Mouse (Mus musculus): ENCODE results near the gene Ndufs6. TPM values are rescaled to one million over a fixed set of nuclear protein-coding genes. Genes with fewer than 3 reads are reported as not detected.

Ndufs6 gene
- polyA plus RNA-seq (2016; fragmentation: Nextera tagmentation; extraction: Ambion mirVana): 300 and 310 TPM in 2 replicates

- Histone ChIP-seq H3K4me1 (peaks cover 51% of the 10 kb centered on the region), H3K4me3 (peak within 1 kb of the TSS; percentile 87), H3K4me2 (peak within 1 kb of the TSS; percentile 86), H3K9ac (peak within 1 kb of the TSS; percentile 85), H3K27ac (peak within 1 kb of the TSS; percentile 70), H3K36me3 (peaks cover 42% of the 10 kb centered on the region), H3K27me3 (replicated peaks) (no peaks in the 10 kb centered on the region), H3K9me3 (replicated peaks) (no peaks in the 10 kb centered on the region)
- ATAC-seq: peak; percentile 82
- WGBS (ENCODE audit: insufficient replicate concordance): under 1% methylated on average over 45 of the region's 45 CpGs
Measured at GRCm38 (mm10) chr13:73327827-73328698, at the start of gene Ndufs6, which contains the start of gene Mrpl36. Ndufs6 (minus strand) TSS chr13:73328542. Mrpl36 (plus strand) TSS chr13:73328513.

DNA sequence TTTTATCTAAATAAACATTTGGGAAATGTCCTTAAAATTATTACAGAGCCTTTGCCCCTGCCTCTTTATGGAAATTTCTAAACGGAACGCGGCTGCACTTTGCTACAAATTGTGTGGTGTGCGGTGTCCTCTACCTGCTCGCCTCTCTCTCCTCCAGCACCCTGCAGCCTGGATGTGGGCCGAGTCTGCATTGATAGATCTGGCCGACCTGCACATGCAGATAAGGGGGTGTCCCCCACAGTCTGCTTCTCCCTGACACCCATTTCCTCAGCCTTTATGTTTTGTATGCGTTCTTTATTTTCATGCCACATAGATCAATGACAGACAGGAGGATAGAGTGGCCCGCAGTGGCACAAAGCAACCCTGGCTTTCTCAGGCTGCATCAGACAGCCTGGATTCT lies 49.3 kb upstream of the Ndufs6 start:
- no peaks in the 10 kb centered on the region for H3K27me3 ChIP-seq (replicated peaks)
- H3K9ac ChIP-seq: no peak overlapping the region
- WGBS (ENCODE audit: insufficient replicate concordance): 68% methylated on average over 9 of the region's 9 CpGs
- H3K4me1 ChIP-seq: no peaks in the 10 kb centered on the region
- no peak overlapping the region for H3K27ac ChIP-seq
- H3K4me3 ChIP-seq: no peak overlapping the region
- no peaks in the 10 kb centered on the region for H3K36me3 ChIP-seq
- no peaks in the 10 kb centered on the region for H3K9me3 ChIP-seq (replicated peaks)
- H3K4me2 ChIP-seq: no peak overlapping the region
- no peak for ATAC-seq

GRCm38 (mm10) chr13:73374612-73375011 lies 46.3 kb upstream of the Ndufs6 start:
- WGBS (ENCODE audit: insufficient replicate concordance): 74% methylated on average over 2 of the region's 2 CpGs
- H3K9ac ChIP-seq: no peak overlapping the region

GRCm38 (mm10) chr13:73373367-73373766 lies 45.0 kb upstream of the Ndufs6 start:
- Histone ChIP-seq H3K9ac (no peak overlapping the region), H3K27me3 (replicated peaks) (no peaks in the 10 kb centered on the region), H3K9me3 (replicated peaks) (no peaks in the 10 kb centered on the region), H3K4me1 (no peaks in the 10 kb centered on the region), H3K4me3 (no peak overlapping the region), H3K27ac (no peak overlapping the region), H3K4me2 (no peak overlapping the region), H3K36me3 (no peaks in the 10 kb centered on the region)
- ATAC-seq: no peak
- WGBS (ENCODE audit: insufficient replicate concordance): 50% methylated on average over 4 of the region's 4 CpGs

More at GRCm38 (mm10) chr13:73374612-73375011, 46.3 kb upstream of the Ndufs6 start:
- Histone ChIP-seq H3K27ac (no peak overlapping the region), H3K36me3 (no peaks in the 10 kb centered on the region), H3K4me1 (no peaks in the 10 kb centered on the region), H3K9me3 (replicated peaks) (no peaks in the 10 kb centered on the region), H3K4me3 (no peak overlapping the region), H3K27me3 (replicated peaks) (no peaks in the 10 kb centered on the region), H3K4me2 (no peak overlapping the region)
- ATAC-seq: no peak

DNA sequence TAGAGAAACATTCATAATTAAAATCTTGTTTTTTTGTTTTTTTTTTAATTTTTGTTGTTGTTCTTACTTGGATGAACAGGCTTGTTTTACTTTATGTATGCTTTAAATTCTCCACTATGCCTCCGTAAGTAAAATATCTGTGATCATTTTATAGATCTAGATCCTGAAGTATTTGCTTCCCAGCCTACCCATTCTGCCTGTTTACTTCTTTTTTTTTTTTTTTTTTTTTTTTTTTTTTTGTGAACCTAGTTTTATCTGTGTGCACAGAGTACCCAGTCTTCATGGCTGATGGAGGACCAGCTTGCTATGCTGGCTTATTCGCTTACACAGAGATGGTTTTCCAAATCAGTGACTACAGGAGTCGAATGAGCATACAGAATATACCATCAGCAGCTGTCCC lies 28.8 kb upstream of the Ndufs6 start:
- H3K27me3 ChIP-seq (replicated peaks): 0 out of 2 replicates have a peak, but pooled peaks cover 9% of the 10 kb centered on the region
- no peaks in the 10 kb centered on the region for H3K4me1 ChIP-seq
- H3K4me2 ChIP-seq: no peak overlapping the region
- no peak overlapping the region for H3K27ac ChIP-seq
- no peak overlapping the region for H3K9ac ChIP-seq
- WGBS (ENCODE audit: insufficient replicate concordance): 67% methylated on average over 3 of the region's 3 CpGs
- no peaks in the 10 kb centered on the region for H3K9me3 ChIP-seq (replicated peaks)
- no peak for ATAC-seq
- no peaks in the 10 kb centered on the region for H3K36me3 ChIP-seq
- H3K4me3 ChIP-seq: no peak overlapping the region

- no peak overlapping the region for H3K4me3 ChIP-seq
- no peak for ATAC-seq
- H3K27ac ChIP-seq: no peak overlapping the region
- H3K36me3 ChIP-seq: no peaks in the 10 kb centered on the region
- no peak overlapping the region for H3K4me2 ChIP-seq
- H3K9ac ChIP-seq: no peak overlapping the region
- H3K9me3 ChIP-seq (replicated peaks): no peaks in the 10 kb centered on the region
- peaks cover 9% of the 10 kb centered on the region for H3K4me1 ChIP-seq
- H3K27me3 ChIP-seq (replicated peaks): peaks cover 15% of the 10 kb centered on the region; the same call in 1 of the 2 replicates
Measured at GRCm38 (mm10) chr13:73352491-73352890, 24.1 kb upstream of the Ndufs6 start.

- no peak overlapping the region for H3K9ac ChIP-seq
- peaks cover 9% of the 10 kb centered on the region for H3K4me1 ChIP-seq
- no peak overlapping the region for H3K4me2 ChIP-seq
- peaks cover 15% of the 10 kb centered on the region; the same call in 1 of the 2 replicates for H3K27me3 ChIP-seq (replicated peaks)
- H3K27ac ChIP-seq: no peak overlapping the region
- WGBS (ENCODE audit: insufficient replicate concordance): 49% methylated on average over 3 of the region's 3 CpGs
- no peaks in the 10 kb centered on the region for H3K9me3 ChIP-seq (replicated peaks)
- no peak for ATAC-seq
- H3K36me3 ChIP-seq: no peaks in the 10 kb centered on the region
- no peak overlapping the region for H3K4me3 ChIP-seq
Measured at GRCm38 (mm10) chr13:73351910-73352309, 23.6 kb upstream of the Ndufs6 start.

GRCm38 (mm10) chr13:73350741-73351140 lies 22.4 kb upstream of the Ndufs6 start:
- no peak for ATAC-seq
- Histone ChIP-seq H3K4me1 (peaks cover 9% of the 10 kb centered on the region), H3K4me3 (no peak overlapping the region), H3K9ac (no peak overlapping the region), H3K27me3 (replicated peaks) (peaks cover 15% of the 10 kb centered on the region; the same call in 1 of the 2 replicates), H3K4me2 (no peak overlapping the region), H3K36me3 (no peaks in the 10 kb centered on the region), H3K9me3 (replicated peaks) (no peaks in the 10 kb centered on the region), H3K27ac (no peak overlapping the region)
- WGBS (ENCODE audit: insufficient replicate concordance): 58% methylated on average over 9 of the region's 9 CpGs

GRCm38 (mm10) chr13:73347922-73348650 lies 19.7 kb upstream of the Ndufs6 start:
- H3K9ac ChIP-seq: no peak overlapping the region
- 65% methylated on average over 7 of the region's 7 CpGs for WGBS (ENCODE audit: insufficient replicate concordance)
- no peak overlapping the region for H3K4me3 ChIP-seq
- peaks cover 11% of the 10 kb centered on the region; the same call in 1 of the 2 replicates for H3K27me3 ChIP-seq (replicated peaks)
- H3K9me3 ChIP-seq (replicated peaks): no peaks in the 10 kb centered on the region
- no peak overlapping the region for H3K27ac ChIP-seq
- H3K4me1 ChIP-seq: peaks cover 9% of the 10 kb centered on the region
- H3K4me2 ChIP-seq: no peak overlapping the region
- ATAC-seq: no peak
- H3K36me3 ChIP-seq: no peaks in the 10 kb centered on the region

DNA sequence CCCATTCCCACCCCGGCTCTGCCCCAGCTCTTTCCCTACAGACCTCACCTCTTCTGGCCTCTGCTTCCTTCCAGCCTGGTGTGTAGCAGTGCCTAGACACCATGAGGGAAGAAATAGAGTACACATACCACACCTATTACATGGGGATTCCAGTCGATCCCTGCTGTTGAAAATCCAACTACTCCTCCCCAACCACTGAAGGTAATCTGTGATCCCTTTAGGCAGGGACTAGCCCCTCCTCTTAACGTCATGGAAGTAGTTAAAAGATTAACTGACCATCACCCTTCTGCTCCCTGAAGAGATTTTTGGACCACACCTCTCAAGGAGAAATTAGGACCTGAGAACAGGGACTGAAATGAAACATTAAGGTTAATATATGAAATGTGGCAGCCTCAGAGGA lies 18.8 kb upstream of the Ndufs6 start:
- Histone ChIP-seq H3K27me3 (replicated peaks) (peaks cover 6% of the 10 kb centered on the region; the same call in 1 of the 2 replicates), H3K4me3 (no peak overlapping the region), H3K4me1 (peaks cover 9% of the 10 kb centered on the region), H3K36me3 (no peaks in the 10 kb centered on the region), H3K9me3 (replicated peaks) (no peaks in the 10 kb centered on the region), H3K9ac (no peak overlapping the region), H3K27ac (no peak overlapping the region), H3K4me2 (no peak overlapping the region)
- 66% methylated on average over 3 of the region's 3 CpGs for WGBS (ENCODE audit: insufficient replicate concordance)
- no peak for ATAC-seq

GRCm38 (mm10) chr13:73346743-73347142 lies 18.4 kb upstream of the Ndufs6 start:
- H3K27ac ChIP-seq: no peak overlapping the region
- H3K4me2 ChIP-seq: no peak overlapping the region
- H3K9ac ChIP-seq: no peak overlapping the region
- WGBS (ENCODE audit: insufficient replicate concordance): 74% methylated on average over 4 of the region's 4 CpGs
- peaks cover 4% of the 10 kb centered on the region; the same call in 1 of the 2 replicates for H3K27me3 ChIP-seq (replicated peaks)
- H3K4me1 ChIP-seq: peaks cover 9% of the 10 kb centered on the region
- no peak overlapping the region for H3K4me3 ChIP-seq
- H3K9me3 ChIP-seq (replicated peaks): no peaks in the 10 kb centered on the region
- no peak for ATAC-seq
- H3K36me3 ChIP-seq: no peaks in the 10 kb centered on the region

DNA sequence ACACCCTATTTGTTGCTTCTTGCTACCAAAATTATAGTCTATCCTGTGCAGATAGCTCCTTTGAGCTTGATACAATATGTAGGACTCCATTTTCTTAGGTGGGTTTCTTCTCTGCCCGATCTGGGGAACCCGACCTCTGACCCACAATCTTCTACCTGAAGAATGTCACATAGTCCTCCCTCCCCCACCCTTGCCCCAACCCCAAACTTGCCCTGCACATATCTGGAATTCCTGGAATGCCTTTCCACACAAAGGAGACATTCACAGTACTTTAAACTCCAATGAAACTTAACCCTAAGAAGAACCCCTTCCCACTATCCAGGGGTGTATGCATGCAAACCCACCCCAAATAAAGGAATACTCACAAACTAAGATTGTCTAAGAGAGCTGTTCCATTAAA lies 17.8 kb upstream of the Ndufs6 start:
- no peaks in the 10 kb centered on the region for H3K27me3 ChIP-seq (replicated peaks)
- H3K36me3 ChIP-seq: no peaks in the 10 kb centered on the region
- H3K27ac ChIP-seq: no peak overlapping the region
- H3K4me1 ChIP-seq: peaks cover 6% of the 10 kb centered on the region
- H3K4me3 ChIP-seq: no peak overlapping the region
- 66% methylated on average over 2 of the region's 2 CpGs for WGBS (ENCODE audit: insufficient replicate concordance)
- H3K9ac ChIP-seq: no peak overlapping the region
- no peak for ATAC-seq
- H3K4me2 ChIP-seq: no peak overlapping the region
- H3K9me3 ChIP-seq (replicated peaks): no peaks in the 10 kb centered on the region
